Mouse (Mus musculus) cortical plate, adult 2 months (tissue): ENCODE measurements around the gene Gpr183.

Experiments
- CTCF ChIP-seq: fragments of 200-500 bp; IDR thresholded peaks from 2 replicates; pipeline ENCODE4 v1.5.1; 2011; ENCODE audit warnings: mild to moderate bottlenecking, control low read depth, low read length; ENCODE audit not compliant: insufficient read depth; ENCODE audit errors: extremely low read depth
- POLR2A ChIP-seq: fragments of 200-500 bp; IDR thresholded peaks from 2 replicates; pipeline ENCODE4 v1.6.1; 2011; ENCODE audit warnings: mild to moderate bottlenecking, low read length, control low read depth; ENCODE audit not compliant: insufficient read depth; ENCODE audit errors: extremely low read depth

GRCm38 (mm10) chr14:121991921-121992320, 26.9 kb upstream of the Gpr183 start:
- TF ChIP-seq CTCF = no peak
- TF ChIP-seq POLR2A = no peak
